Mouse (Mus musculus) cerebellum, adult 2 months (tissue): ENCODE results near the gene Arhgap31. TPM values are rescaled to one million over a fixed set of nuclear protein-coding genes. Genes with fewer than 3 reads are reported as not detected.

Experiments
- DNase-seq, 2 experiments: peaks; one replicate each; pipeline ENCODE4 v3.0.0; 2021
- H3K27ac ChIP-seq: fragments of 200-500 bp; 2 replicates; pipeline ENCODE4 v1.5.1; 2012; ENCODE audit warnings: low read length, control low read depth, inconsistent platforms; ENCODE audit not compliant: insufficient read depth
- H3K27me3 ChIP-seq: fragments of 200-500 bp; 2 replicates; pipeline ENCODE4 v1.6.1; 2012; ENCODE audit warnings: inconsistent platforms, mild to moderate bottlenecking, low read length, moderate library complexity; ENCODE audit not compliant: control insufficient read depth, insufficient read depth
- H3K4me1 ChIP-seq: fragments of 200-500 bp; 2 replicates; pipeline ENCODE4 v1.6.1; 2011; ENCODE audit warnings: low read length; ENCODE audit not compliant: control insufficient read depth, insufficient read depth
- H3K4me3 ChIP-seq: fragments of 200-500 bp; replicated peaks from 2 replicates; pipeline ENCODE3; 2011; ENCODE audit warnings: mild to moderate bottlenecking, low read depth, low read length, control low read depth; ENCODE audit not compliant: insufficient read depth
- CTCF ChIP-seq: fragments of 200-500 bp; IDR thresholded peaks from 2 replicates; pipeline ENCODE4 v1.5.1; 2011; ENCODE audit warnings: low read depth, mild to moderate bottlenecking, control low read depth, low read length, moderate library complexity, borderline replicate concordance; ENCODE audit not compliant: insufficient read depth
- POLR2A ChIP-seq: fragments of 200-500 bp; IDR thresholded peaks from 2 replicates; pipeline ENCODE4 v1.6.1; 2011; ENCODE audit warnings: low read length, control low read depth, borderline replicate concordance; ENCODE audit not compliant: insufficient read depth
- WGBS: fragments of 180-500 bp; shearing (Covaris S2); methylation state at CpG from one replicate; pipeline ENCODE4 v1.1.7; 2018; 5-methylcytosine and 5-hydroxymethylcytosine counted together
- polyA plus RNA-seq: library from polyadenylated mRNA; depleted of rRNA; stranded (reverse); fragments of >200 nt; gene quantifications from 2 replicates; pipeline ENCODE4 v1.2.3, GENCODE M21; 2012

Gene Arhgap31
- polyA plus RNA-seq, 1 experiment, result 17.3 TPM

- Histone ChIP-seq H3K4me1 (no peaks in the 10 kb centered on the region), H3K27ac (no peak overlapping the region), H3K27me3 (no peaks in the 10 kb centered on the region), H3K4me3 (no peak overlapping the region)
- no peak for TF ChIP-seq POLR2A
- no peak for TF ChIP-seq CTCF
- DNase-seq, result no peak
- WGBS, result 63% methylated on average over 9 of the region's 9 CpGs
Observed at GRCm38 (mm10) chr16:38648783-38649430, 64.2 kb downstream of the Arhgap31 start.

- 90% methylated on average over 5 of the region's 5 CpGs for WGBS
- Histone ChIP-seq H3K4me3 (no peak overlapping the region), H3K27me3 (no peaks in the 10 kb centered on the region), H3K4me1 (no peaks in the 10 kb centered on the region), H3K27ac (no peak overlapping the region)
- DNase-seq, result no peak
- TF ChIP-seq CTCF (no peak), POLR2A (no peak)
Observed at GRCm38 (mm10) chr16:38648155-38648554, 64.9 kb downstream of the Arhgap31 start.

GRCm38 (mm10) chr16:38644455-38644854 is 68.6 kb downstream of the Arhgap31 start:
- H3K4me3 ChIP-seq, result no peak overlapping the region
- no peak for TF ChIP-seq CTCF
- no peak for TF ChIP-seq POLR2A
- H3K27ac ChIP-seq, result no peak overlapping the region
- H3K4me1 ChIP-seq, result no peaks in the 10 kb centered on the region
- WGBS, result 18% methylated on average over 2 of the region's 2 CpGs
- H3K27me3 ChIP-seq, result no peaks in the 10 kb centered on the region
- DNase-seq, result no peak

GRCm38 (mm10) chr16:38637085-38637484 is 76.0 kb downstream of the Arhgap31 start:
- Histone ChIP-seq H3K27me3 (no peaks in the 10 kb centered on the region), H3K27ac (no peak overlapping the region), H3K4me3 (no peak overlapping the region), H3K4me1 (no peaks in the 10 kb centered on the region; the same call in 1 of the 2 replicates)
- TF ChIP-seq CTCF (no peak), POLR2A (no peak)
- 29% methylated on average over 10 of the region's 10 CpGs for WGBS
- DNase-seq, result no peak

- no peak for DNase-seq
- TF ChIP-seq POLR2A (no peak), CTCF (no peak)
- no peaks in the 10 kb centered on the region; the same call in 1 of the 2 replicates for H3K4me1 ChIP-seq
- WGBS, result 55% methylated on average over 9 of the region's 9 CpGs
- no peak overlapping the region for H3K4me3 ChIP-seq
- no peak overlapping the region for H3K27ac ChIP-seq
- no peaks in the 10 kb centered on the region for H3K27me3 ChIP-seq
Observed at GRCm38 (mm10) chr16:38636682-38637081, 76.4 kb downstream of the Arhgap31 start.

- no peak for TF ChIP-seq POLR2A
- no peak for TF ChIP-seq CTCF
- H3K27ac ChIP-seq, result no peak overlapping the region
- H3K4me3 ChIP-seq, result no peak overlapping the region
- no peaks in the 10 kb centered on the region; the same call in 1 of the 2 replicates for H3K4me1 ChIP-seq
- no peak for DNase-seq
- no peaks in the 10 kb centered on the region for H3K27me3 ChIP-seq
- WGBS, result 66% methylated on average over 8 of the region's 8 CpGs
Observed at GRCm38 (mm10) chr16:38635833-38636390, 77.2 kb downstream of the Arhgap31 start.

- no peaks in the 10 kb centered on the region for H3K27me3 ChIP-seq
- TF ChIP-seq POLR2A (no peak), CTCF (peak; percentile 42; the same call in 1 of the 2 replicates)
- no peak for DNase-seq
Observed at GRCm38 (mm10) chr16:38632147-38632546, 80.9 kb downstream of the Arhgap31 start.

GRCm38 (mm10) chr16:38625811-38626369 is 87.2 kb downstream of the Arhgap31 start:
- TF ChIP-seq CTCF (no peak), POLR2A (no peak)
- Histone ChIP-seq H3K27ac (no peak overlapping the region), H3K4me3 (no peak overlapping the region), H3K4me1 (no peaks in the 10 kb centered on the region), H3K27me3 (no peaks in the 10 kb centered on the region)
- WGBS, result 45% methylated on average over 10 of the region's 10 CpGs
- DNase-seq, result no peak

More at GRCm38 (mm10) chr16:38632147-38632546, 80.9 kb downstream of the Arhgap31 start:
- Histone ChIP-seq H3K4me3 (no peak overlapping the region), H3K27ac (no peak overlapping the region), H3K4me1 (no peaks in the 10 kb centered on the region; the same call in 1 of the 2 replicates)
- 53% methylated on average over 6 of the region's 6 CpGs for whole genome bisulfite sequencing

- no peak for DNase-seq
- TF ChIP-seq CTCF (no peak), POLR2A (no peak)
- Histone ChIP-seq H3K27ac (no peak overlapping the region), H3K4me1 (no peaks in the 10 kb centered on the region), H3K4me3 (no peak overlapping the region), H3K27me3 (no peaks in the 10 kb centered on the region)
- WGBS, result 67% methylated on average over 7 of the region's 7 CpGs
Observed at GRCm38 (mm10) chr16:38625411-38625810, 87.7 kb downstream of the Arhgap31 start.
